Mouse (Mus musculus): ENCODE data around the gene Atp6v1g1.

- no peak for TF ChIP-seq GATA1 (IDR thresholded peaks at IDR 0.05; ENCODE audit: low read length)
- TF ChIP-seq TAL1 (IDR thresholded peaks at IDR 0.05; ENCODE audit: low read length), result no peak
Observed at GRCm38 (mm10) chr4:63507478-63507877, 37.1 kb upstream of the Atp6v1g1 start.
